Mouse (Mus musculus) CH12.LX (cell line): ENCODE results near the gene Iqub.

Source experiments
- CHD2 ChIP-seq: IDR thresholded peaks from 2 replicates; pipeline ENCODE4 v1.6.1; 2011; ENCODE audit warnings: low read length, improper control_type of control experiment
- MAX ChIP-seq: IDR thresholded peaks from 2 replicates; pipeline ENCODE4 v1.6.1; 2011; ENCODE audit warnings: low read length, improper control_type of control experiment
- POLR2A ChIP-seq: IDR thresholded peaks from 2 replicates; pipeline ENCODE4 v1.6.1; 2011; ENCODE audit warnings: low read depth, mild to moderate bottlenecking, improper control_type of control experiment, low read length
- ZMIZ1 ChIP-seq: IDR thresholded peaks from 2 replicates; pipeline ENCODE4 v1.6.1; 2012; ENCODE audit warnings: low read depth, mild to moderate bottlenecking, inconsistent platforms, low read length, improper control_type of control experiment

DNA sequence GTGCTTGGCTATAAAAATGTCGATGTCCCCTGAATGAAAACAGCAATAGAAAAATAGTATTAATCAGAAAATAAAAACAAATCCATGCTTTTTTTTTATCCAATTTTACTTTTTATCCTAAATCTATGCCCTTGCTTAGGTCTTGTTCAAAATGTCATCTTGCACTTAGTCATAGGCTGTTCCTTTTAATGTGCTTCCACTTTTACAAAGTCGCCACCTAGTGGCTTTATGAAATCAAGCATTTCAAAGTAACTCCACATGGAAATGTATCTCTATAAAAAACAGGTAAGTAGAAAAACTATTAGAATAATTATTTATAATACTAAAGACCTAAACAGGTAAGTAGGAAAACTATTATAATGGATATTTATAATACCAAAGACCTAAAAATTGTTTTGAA, 1.3 kb upstream of the Iqub start:
- no peak for TF ChIP-seq CHD2
- no peak for TF ChIP-seq MAX
- TF ChIP-seq POLR2A = no peak
- no peak for TF ChIP-seq ZMIZ1
